Mouse (Mus musculus) hindbrain, postnatal 0 days (tissue): ENCODE measurements around the gene Glcci1. TPM values are rescaled to one million over a fixed set of nuclear protein-coding genes. Genes with fewer than 3 reads are reported as not detected.

Source experiments
- ATAC-seq: fragments of 200-750 bp; cut with Nextera tagmentation; 2 replicates; pipeline ENCODE4 v1.8.0; 2017; ENCODE audit warnings: mild to moderate bottlenecking, moderate TSS enrichment, moderate library complexity
- DNase-seq: peaks from one replicate; pipeline ENCODE4 v3.0.0-alpha.2; 2015; ENCODE audit warnings: low spot score
- H3K27ac ChIP-seq: fragments of 300-500 bp; sonication (generic); 2 replicates; pipeline ENCODE4 v1.5.1; 2014; ENCODE audit warnings: mild to moderate bottlenecking
- H3K27me3 ChIP-seq: fragments of 300-500 bp; sonication (generic); 2 replicates; pipeline ENCODE4 v1.6.1; 2014; ENCODE audit warnings: low read length, mixed read lengths; ENCODE audit not compliant: insufficient read depth
- H3K36me3 ChIP-seq: fragments of 300-500 bp; sonication (generic); 2 replicates; pipeline ENCODE4 v1.6.1; 2014; ENCODE audit warnings: low read length, mixed read lengths; ENCODE audit not compliant: insufficient read depth
- H3K4me1 ChIP-seq: fragments of 300-500 bp; sonication (generic); 2 replicates; pipeline ENCODE4 v1.6.1; 2014; ENCODE audit warnings: antibody characterized with exemption, low read length, mixed read lengths; ENCODE audit not compliant: insufficient read depth
- H3K4me2 ChIP-seq: fragments of 300-500 bp; sonication (generic); 2 replicates; pipeline ENCODE4 v1.6.1; 2014; ENCODE audit warnings: low read depth, mild to moderate bottlenecking, low read length, moderate library complexity, mixed read lengths
- H3K4me3 ChIP-seq: fragments of 300-500 bp; sonication (generic); 2 replicates; pipeline ENCODE4 v1.5.1; 2014; ENCODE audit warnings: low read length
- H3K9ac ChIP-seq: fragments of 300-500 bp; sonication (generic); replicated peaks from 2 replicates; pipeline ENCODE4 v1.6.1; 2014; ENCODE audit warnings: mild to moderate bottlenecking, low read length, moderate library complexity, mixed read lengths
- H3K9me3 ChIP-seq: fragments of 300-500 bp; sonication (generic); 2 replicates; pipeline ENCODE4 v1.6.1; 2016; ENCODE audit warnings: low read length, mixed read lengths
- CTCF ChIP-seq: IDR thresholded peaks from 2 replicates; pipeline ENCODE4 v1.5.1; 2016; ENCODE audit warnings: antibody characterized with exemption, control low read depth, low read depth
- WGBS: fragments of 180-500 bp; shearing (Covaris S2); extraction: QIAGEN DNeasy Blood & Tissue Kit; methylation state at CpG from one replicate; pipeline ENCODE4 v1.1.7; 2014; 5-methylcytosine and 5-hydroxymethylcytosine counted together
- polyA plus RNA-seq: library from polyadenylated mRNA; unstranded; fragments of >200 nt; fragmentation: Nextera tagmentation; extraction: Ambion mirVana; gene quantifications from 2 replicates; pipeline ENCODE4 v1.2.1, GENCODE M21; 2015
- total RNA-seq: library from RNA; depleted of rRNA; stranded (reverse); fragments of >200 nt; gene quantifications from 2 replicates; pipeline ENCODE4 v1.2.3, GENCODE M21; 2014

Glcci1 gene
- total and polyA plus RNA-seq, 2 experiments from 2014 or later: 5.8 to 23.1 TPM

- Histone ChIP-seq H3K4me1 (no peaks in the 10 kb centered on the region), H3K4me3 (no peak overlapping the region), H3K36me3 (no peaks in the 10 kb centered on the region), H3K27ac (no peak overlapping the region), H3K9ac (no peak overlapping the region), H3K9me3 (no peaks in the 10 kb centered on the region), H3K27me3 (no peaks in the 10 kb centered on the region), H3K4me2 (no peak overlapping the region)
- no peak for TF ChIP-seq CTCF
- DNase-seq (no peak), ATAC-seq (0 out of 2 replicates have a peak, but pooled peaks have one; percentile 21)
- 88% methylated on average over 16 of the region's 16 CpGs for WGBS
Measured at GRCm38 (mm10) chr6:8485414-8486175, 23.8 kb upstream of the Glcci1 start.

GRCm38 (mm10) chr6:8486391-8487043 lies 22.9 kb upstream of the Glcci1 start:
- Histone ChIP-seq H3K9ac (no peak overlapping the region), H3K4me2 (no peak overlapping the region), H3K27ac (no peak overlapping the region), H3K36me3 (no peaks in the 10 kb centered on the region), H3K27me3 (no peaks in the 10 kb centered on the region), H3K4me1 (no peaks in the 10 kb centered on the region), H3K9me3 (no peaks in the 10 kb centered on the region), H3K4me3 (no peak overlapping the region)
- no peak for ATAC-seq
- DNase-seq: no peak
- TF ChIP-seq CTCF: peak; percentile 9; the same call in 1 of the 2 replicates
- 74% methylated on average over 17 of the region's 17 CpGs for WGBS

- no peaks in the 10 kb centered on the region for H3K36me3 ChIP-seq
- ATAC-seq: no peak
- no peak overlapping the region for H3K9ac ChIP-seq
- H3K9me3 ChIP-seq: no peaks in the 10 kb centered on the region
- no peak overlapping the region for H3K27ac ChIP-seq
- no peaks in the 10 kb centered on the region for H3K4me1 ChIP-seq
- H3K4me2 ChIP-seq: no peak overlapping the region
- H3K27me3 ChIP-seq: no peaks in the 10 kb centered on the region
- WGBS: 57% methylated on average over 20 of the region's 20 CpGs
- no peak for TF ChIP-seq CTCF
- H3K4me3 ChIP-seq: no peak overlapping the region
- no peak for DNase-seq
Measured at GRCm38 (mm10) chr6:8487044-8487853, 22.2 kb upstream of the Glcci1 start.

- Histone ChIP-seq H3K9me3 (no peaks in the 10 kb centered on the region), H3K36me3 (no peaks in the 10 kb centered on the region), H3K4me3 (no peak overlapping the region), H3K27me3 (no peaks in the 10 kb centered on the region), H3K9ac (no peak overlapping the region), H3K27ac (no peak overlapping the region), H3K4me2 (no peak overlapping the region), H3K4me1 (no peaks in the 10 kb centered on the region)
- DNase-seq: no peak
- WGBS: 71% methylated on average over 5 of the region's 5 CpGs
- no peak for TF ChIP-seq CTCF
- ATAC-seq: no peak
Measured at GRCm38 (mm10) chr6:8488249-8488648, 21.2 kb upstream of the Glcci1 start.

- no peak for TF ChIP-seq CTCF
- no peak overlapping the region for H3K9ac ChIP-seq
Measured at GRCm38 (mm10) chr6:8489266-8489665, 20.1 kb upstream of the Glcci1 start.

GRCm38 (mm10) chr6:8489938-8490585 lies 19.3 kb upstream of the Glcci1 start:
- H3K36me3 ChIP-seq: no peaks in the 10 kb centered on the region
- no peak for DNase-seq
- ATAC-seq: no peak
- TF ChIP-seq CTCF: no peak
- H3K9me3 ChIP-seq: no peaks in the 10 kb centered on the region
- WGBS: 85% methylated on average over 1 of the region's 1 CpGs
- H3K27ac ChIP-seq: no peak overlapping the region
- no peaks in the 10 kb centered on the region for H3K27me3 ChIP-seq
- H3K9ac ChIP-seq: no peak overlapping the region
- H3K4me2 ChIP-seq: no peak overlapping the region
- H3K4me1 ChIP-seq: no peaks in the 10 kb centered on the region
- H3K4me3 ChIP-seq: no peak overlapping the region

More at GRCm38 (mm10) chr6:8489266-8489665, 20.1 kb upstream of the Glcci1 start:
- 68% methylated on average over 7 of the region's 7 CpGs for WGBS
- DNase-seq (no peak), ATAC-seq (no peak)
- H3K27ac ChIP-seq: no peak overlapping the region
- no peaks in the 10 kb centered on the region for H3K27me3 ChIP-seq
- no peak overlapping the region for H3K4me2 ChIP-seq
- no peaks in the 10 kb centered on the region for H3K9me3 ChIP-seq
- no peak overlapping the region for H3K4me3 ChIP-seq
- H3K36me3 ChIP-seq: no peaks in the 10 kb centered on the region
- no peaks in the 10 kb centered on the region for H3K4me1 ChIP-seq
